Mouse (Mus musculus): Measurements from ENCODE around the gene Golga1.

Golga1 gene

DNA sequence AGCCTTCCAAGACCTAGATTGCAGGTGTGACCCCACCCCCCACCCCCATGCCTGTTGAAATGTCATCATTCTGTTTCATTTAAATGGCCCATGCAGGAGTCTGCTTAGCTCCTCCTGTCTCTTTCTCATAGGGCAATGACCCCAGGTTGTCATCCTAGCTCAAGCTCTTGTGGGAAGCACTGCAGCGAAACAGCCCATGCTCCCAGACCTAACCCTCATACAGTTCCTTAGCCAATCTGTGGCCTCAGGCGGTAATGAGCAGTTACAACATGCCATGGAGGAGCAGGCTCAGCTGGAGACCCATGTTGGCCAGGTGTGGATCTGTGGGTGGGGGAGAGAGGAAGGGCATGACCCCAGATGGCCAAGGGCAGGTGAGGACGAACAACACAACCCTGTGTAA, 90.2 kb downstream of the Golga1 start:
- no peak for DNase-seq (ENCODE audit: low spot score)

DNA sequence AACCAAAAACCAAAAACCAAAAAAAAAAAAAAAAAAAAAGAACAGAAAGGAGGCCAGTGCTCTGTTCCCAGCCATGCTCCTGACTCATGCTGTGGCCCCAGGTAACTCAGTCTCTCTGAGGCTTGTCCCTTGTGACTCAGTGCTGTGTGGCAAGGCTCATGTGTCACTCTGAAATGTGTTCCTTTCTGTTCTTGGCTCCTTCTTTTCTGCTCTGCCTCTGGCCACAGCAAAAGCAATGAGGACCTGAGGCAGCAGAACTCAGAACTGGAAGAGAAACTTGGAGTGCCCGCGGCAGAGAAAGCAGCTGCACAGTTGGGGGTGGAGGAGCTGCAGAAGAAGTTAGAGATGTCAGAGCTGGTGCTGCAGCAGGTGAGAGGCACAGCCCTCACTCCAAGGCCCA, 91.2 kb downstream of the Golga1 start:
- no peak for DNase-seq (ENCODE audit: low spot score)

DNA sequence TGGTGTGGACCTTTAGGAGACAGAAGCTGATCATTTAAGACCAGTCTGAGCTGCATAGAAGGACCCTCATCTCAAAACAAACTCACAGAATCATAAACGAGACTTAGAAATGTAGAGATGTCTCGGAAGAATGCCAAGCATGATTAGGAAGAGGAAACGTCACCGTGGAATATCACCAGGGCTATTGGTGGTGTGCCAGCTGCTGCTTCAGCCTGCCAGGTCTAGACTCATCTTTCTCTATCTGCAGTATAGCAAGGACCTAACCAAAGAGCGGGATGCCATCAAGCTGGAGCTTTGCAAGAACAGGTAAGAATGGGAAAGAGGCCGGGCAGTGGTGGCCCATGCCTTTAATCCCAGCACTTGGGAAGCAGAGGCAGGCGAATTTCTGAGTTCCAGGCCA, 91.6 kb downstream of the Golga1 start:
- no peak for DNase-seq (ENCODE audit: low spot score)

DNA sequence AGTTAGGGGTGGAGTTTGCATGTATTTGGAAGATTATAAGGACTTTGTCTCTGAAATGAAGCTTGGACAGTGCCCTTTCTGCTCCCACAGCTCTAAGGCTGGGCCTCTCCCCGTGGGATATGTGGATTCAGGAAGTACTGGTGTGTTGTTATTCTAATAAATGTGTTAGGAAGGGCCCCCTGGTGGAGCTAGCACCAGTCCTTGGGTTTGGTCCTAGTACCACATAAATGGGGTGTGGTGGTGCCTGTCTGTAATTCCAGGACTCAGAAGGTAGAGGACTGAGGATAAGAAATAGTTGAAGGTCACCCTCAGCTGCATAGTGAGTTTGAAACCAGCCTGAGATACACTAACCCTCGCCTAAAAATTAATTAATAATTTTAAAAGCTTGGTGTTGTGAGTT, 92.1 kb downstream of the Golga1 start:
- DNase-seq (ENCODE audit: low spot score) = no peak

DNA sequence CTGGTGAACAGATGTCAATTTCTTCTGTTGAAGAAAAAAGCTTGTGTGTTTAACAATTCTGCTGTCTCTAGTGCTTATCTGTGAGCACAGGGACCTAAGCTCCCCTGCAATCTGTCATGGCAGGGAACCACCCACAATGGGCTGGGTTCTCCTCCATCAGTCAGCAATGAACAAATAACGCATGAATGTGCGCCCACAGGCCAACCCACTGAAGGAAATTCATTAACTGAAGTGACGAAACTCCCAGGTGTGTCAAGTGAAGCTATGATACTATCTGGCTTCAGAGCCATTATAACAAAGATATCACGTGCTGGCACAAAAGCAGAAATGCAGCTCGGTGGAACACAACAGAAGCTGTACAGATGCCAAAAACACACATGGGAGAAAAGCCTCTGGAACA, 95.3 kb downstream of the Golga1 start:
- peak; percentile 75 for DNase-seq (ENCODE audit: low spot score)

DNA sequence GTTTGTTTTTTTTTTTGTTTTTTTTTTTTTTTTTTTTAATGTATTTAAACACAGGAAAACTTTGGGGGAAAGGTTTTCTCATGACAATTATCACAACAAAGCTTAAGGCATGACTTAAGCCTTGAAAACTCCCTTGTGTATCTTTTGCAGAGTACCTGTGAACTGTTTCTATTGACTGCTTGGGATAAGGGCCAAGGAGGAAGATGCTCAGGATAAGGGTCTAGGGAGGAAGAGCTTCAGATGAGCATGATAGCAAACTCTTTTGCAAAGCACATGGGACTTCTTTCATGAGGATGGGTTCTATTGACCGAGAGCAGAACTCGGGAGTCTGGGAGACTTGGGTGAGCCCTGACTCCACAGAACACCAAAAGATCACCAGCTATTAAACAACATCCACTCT, 95.7 kb downstream of the Golga1 start:
- DNase-seq (ENCODE audit: low spot score) = no peak
